Mouse (Mus musculus) liver, adult (tissue): ENCODE results near the gene Fam163a.

Source experiments
- GATA4 ChIP-seq: IDR thresholded peaks from 2 replicates; pipeline ENCODE4 v1.6.1; 2014; ENCODE audit warnings: mild to moderate bottlenecking, low read length; ENCODE audit not compliant: insufficient replicate concordance

The Fam163a gene

DNA sequence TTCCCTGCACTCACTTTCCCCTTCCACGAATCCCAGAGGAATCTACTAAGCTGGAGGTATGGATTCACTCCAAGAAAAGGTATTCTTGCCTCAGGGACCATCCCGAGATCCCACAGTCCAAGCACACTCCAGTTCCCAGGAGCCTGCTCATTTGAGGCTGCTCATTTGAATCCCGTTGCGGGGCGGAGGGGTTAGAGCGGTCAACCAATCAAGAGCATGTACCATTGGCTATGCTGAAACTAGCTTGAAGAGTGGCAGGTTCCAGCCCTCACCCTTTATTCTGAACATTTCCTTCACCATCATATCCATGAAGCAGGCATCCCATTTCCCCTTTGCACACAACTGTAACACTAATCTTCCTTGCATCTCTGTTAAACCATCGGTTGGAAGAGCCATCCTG is 92.7 kb downstream of the Fam163a start:
- TF ChIP-seq GATA4, result no peak

DNA sequence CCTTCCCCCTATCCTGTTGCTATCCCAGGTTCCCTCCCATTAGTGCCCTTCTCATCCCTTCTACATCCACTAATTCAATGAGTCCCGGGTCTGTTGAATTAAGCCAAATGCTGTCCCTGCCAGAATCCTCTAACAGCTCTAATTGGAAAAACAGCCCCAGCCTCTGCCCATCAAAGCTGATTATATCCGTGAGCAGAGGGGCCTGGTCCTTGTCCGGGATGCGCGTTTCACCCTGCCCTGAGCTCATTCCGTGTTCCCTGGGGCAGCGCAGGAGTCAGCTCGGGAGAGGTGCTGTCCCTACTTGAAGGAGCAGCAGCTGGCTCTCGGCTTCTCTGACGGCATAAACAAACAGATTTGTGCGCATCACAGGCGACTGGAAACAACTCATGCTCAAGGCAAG is 93.1 kb downstream of the Fam163a start:
- TF ChIP-seq GATA4, result no peak

DNA sequence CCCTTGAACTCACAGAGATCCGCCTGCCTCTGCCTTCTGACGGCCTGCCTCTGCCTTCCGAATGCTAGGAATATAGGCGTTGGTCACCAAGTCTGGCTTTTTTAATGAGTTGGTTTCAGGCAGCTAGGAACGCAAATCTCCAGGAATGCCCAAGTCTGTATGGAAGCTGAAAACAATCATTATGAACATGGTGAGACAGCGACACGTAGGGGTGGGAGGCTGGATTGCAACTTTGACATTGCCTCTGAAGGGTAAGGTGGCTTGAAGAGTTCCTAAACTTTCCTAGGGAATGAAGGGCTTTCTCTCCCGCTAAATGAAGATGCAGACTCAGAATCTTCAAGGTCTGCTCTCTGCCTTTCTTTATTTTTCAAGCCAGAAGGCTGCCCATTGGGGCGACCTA is 93.7 kb downstream of the Fam163a start:
- no peak for TF ChIP-seq GATA4

- no peak for TF ChIP-seq GATA4
Measured at GRCm38 (mm10) chr1:156108400-156108799, 96.4 kb downstream of the Fam163a start.

DNA sequence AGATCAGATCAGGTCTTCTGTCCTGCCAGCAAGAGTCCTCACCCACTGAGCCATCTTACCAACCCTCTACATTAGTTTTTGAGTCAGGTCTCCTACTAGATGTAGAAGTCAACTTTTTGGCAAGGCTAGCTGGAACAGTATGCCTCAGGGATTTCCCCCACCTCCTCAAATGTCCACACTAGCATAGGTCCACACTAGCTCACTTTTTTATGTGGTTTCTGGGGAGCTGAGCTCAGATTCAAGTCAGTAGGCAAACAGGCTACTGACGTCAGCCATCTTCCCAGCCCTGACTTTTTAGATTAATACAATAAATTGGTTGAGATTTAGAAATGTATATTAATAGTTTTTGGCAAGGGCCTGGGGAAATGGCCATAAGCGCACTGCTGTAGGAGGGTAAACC is 97.4 kb downstream of the Fam163a start:
- no peak for TF ChIP-seq GATA4

- no peak for TF ChIP-seq GATA4
Measured at GRCm38 (mm10) chr1:156105381-156105780, 99.4 kb downstream of the Fam163a start.

GRCm38 (mm10) chr1:156103763-156104162 is 101.1 kb downstream of the Fam163a start:
- TF ChIP-seq GATA4, result no peak

- no peak for TF ChIP-seq GATA4
Measured at GRCm38 (mm10) chr1:156091811-156092210, 113.0 kb downstream of the Fam163a start.

- no peak for TF ChIP-seq GATA4
Measured at GRCm38 (mm10) chr1:156090042-156090441, 114.8 kb downstream of the Fam163a start.

DNA sequence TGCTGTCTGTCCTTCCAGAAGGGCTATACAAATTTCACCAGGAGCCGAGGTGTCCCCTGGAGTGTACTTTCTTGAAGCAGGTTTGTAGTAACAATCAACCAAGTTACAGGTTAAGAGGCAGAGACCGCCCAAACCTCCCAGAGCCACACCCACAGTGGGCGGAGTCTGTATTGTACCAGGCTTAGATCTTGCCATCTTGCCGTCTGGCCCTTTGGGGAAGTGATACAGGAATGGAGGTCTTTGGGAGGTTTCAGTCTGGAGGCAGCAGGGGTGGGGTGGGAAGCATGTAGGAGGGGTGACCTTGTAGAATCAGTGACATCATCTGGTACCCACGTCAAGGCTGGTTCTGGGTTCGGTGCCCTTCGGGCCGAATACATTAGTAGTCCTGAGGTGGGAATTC is 115.3 kb downstream of the Fam163a start:
- no peak for TF ChIP-seq GATA4

DNA sequence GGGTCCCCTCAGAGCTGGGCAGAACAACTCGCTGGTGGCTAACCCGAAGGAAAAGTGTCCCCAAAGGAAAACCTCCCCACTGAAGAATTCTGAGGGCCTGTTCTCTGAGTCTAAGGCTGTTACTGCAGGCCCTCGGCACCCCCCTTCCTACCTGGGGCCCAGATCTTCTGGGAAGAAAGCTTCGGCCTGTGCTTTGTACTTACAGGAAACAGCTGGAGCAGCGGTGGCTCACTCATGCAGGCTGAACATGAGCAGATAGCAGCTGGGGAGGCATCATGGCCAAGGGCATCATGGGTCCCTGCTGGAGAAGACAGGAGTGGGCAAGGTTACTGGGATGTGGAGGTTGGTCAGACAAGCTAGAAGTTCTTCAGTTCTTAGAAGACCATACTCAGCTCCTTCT is 117.2 kb downstream of the Fam163a start:
- TF ChIP-seq GATA4, result no peak

DNA sequence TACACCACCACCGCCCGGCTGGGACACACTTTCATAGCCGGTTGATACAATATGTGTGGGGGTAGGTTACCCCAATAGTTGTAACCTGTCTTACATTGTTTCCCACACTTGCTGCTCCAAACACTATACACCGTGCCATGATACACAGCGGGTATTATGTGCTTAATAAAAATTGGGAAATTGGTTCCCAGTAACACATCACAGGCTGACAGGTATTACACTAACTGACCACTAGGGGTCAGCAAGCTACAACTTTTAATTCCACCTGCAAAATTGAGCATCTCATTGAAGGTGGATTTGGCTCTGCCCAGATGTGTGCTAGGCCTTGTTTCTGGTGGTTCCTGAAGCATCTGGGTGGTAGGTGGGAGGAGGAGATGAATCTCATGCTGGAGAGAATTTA is 119.1 kb downstream of the Fam163a start:
- no peak for TF ChIP-seq GATA4

DNA sequence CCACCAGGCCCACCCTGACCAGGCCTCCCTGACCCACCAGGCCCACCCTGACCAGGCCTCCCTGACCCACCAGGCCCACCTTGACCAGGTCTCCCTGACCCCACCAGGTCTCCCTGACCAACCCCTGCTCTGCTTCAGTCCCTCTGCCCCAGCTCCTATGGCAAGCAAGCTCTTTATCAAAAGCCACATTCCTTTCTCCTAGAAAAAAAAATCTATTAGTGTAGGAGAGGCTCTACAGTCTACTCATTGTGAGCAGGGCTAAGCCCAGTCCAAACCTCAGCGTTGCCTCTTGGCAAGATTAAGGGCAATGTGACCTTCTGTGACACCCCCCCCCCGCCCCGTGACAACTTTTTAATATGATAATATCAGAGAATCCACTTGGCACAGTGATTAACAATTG is 120.2 kb downstream of the Fam163a start:
- TF ChIP-seq GATA4, result no peak

GRCm38 (mm10) chr1:156077655-156078054 is 127.2 kb downstream of the Fam163a start:
- TF ChIP-seq GATA4, result no peak

- no peak for TF ChIP-seq GATA4
Measured at GRCm38 (mm10) chr1:156076474-156076873, 128.4 kb downstream of the Fam163a start.

DNA sequence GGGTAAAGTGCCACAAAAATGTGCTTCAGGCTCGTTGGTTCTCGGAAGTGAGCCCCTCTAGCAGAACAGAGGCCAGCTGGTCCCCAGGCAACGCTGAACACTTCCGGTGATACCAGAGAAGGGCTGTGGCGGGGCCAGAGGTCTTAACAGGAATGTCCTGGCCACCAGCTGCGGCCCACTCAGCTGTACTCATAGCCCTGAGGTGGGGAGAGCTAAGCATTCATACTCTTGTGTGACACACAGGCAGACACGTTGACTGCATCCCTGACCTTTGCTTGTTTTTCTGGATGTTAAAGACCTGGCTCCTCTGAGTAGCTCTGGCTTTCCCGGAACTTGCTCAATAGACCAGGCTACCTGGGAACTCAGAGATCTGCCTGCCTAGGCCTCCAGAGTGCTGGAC is 130.3 kb downstream of the Fam163a start:
- no peak for TF ChIP-seq GATA4

GRCm38 (mm10) chr1:156073169-156073821 is 131.5 kb downstream of the Fam163a start:
- TF ChIP-seq GATA4, result no peak
